Mouse (Mus musculus): ENCODE data around the gene Cdc42se1.

The Cdc42se1 gene

GRCm38 (mm10) chr3:95223041-95223440 lies 5.5 kb upstream of the Cdc42se1 start:
- no peak for DNase-seq (ENCODE audit: low spot score in 2 of 2)

- no peak for DNase-seq (ENCODE audit: low spot score in 2 of 2)
Observed at GRCm38 (mm10) chr3:95224295-95224694, 4.2 kb upstream of the Cdc42se1 start.

GRCm38 (mm10) chr3:95227214-95227613 lies 1.3 kb upstream of the Cdc42se1 start:
- DNase-seq (ENCODE audit: low spot score in 2 of 2): no peak

- peak; percentile 52 to 63 for DNase-seq (ENCODE audit: low spot score in 2 of 2)
Observed at GRCm38 (mm10) chr3:95228894-95229780, 605 bp downstream of the Cdc42se1 start.

GRCm38 (mm10) chr3:95229781-95230494 lies 1.4 kb downstream of the Cdc42se1 start:
- peak in 1 of 2 experiments; percentile 18 for DNase-seq (ENCODE audit: low spot score in 2 of 2)

- no peak for DNase-seq (ENCODE audit: low spot score in 2 of 2)
Observed at GRCm38 (mm10) chr3:95230495-95231297, 2.2 kb downstream of the Cdc42se1 start.

- no peak for DNase-seq (ENCODE audit: low spot score in 2 of 2)
Observed at GRCm38 (mm10) chr3:95231298-95232221, 3.0 kb downstream of the Cdc42se1 start, which contains the start of gene Mllt11. Gene Mllt11 (minus strand): TSS chr3:95232171.

DNA sequence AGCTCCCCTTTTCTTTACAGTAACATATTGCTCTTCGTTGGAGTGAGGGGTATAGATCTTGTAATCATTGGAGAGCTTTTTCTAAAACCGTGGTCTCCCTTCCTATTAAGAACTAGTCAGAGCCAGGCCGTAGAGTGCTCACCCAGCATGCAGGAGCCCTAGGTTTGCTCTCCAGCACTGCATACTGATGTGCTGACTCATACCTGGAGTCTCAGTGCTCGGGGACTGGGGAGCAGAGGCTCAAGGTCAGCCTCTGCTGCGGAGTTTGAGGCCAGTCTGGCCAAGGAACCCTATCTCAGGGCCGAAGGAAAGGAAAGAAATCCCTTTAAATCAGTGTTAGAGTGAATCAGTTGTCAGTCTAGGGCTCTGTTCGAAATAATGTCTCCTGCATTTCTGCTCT lies 4.2 kb downstream of the Cdc42se1 start:
- DNase-seq (ENCODE audit: low spot score in 2 of 2): no peak

DNA sequence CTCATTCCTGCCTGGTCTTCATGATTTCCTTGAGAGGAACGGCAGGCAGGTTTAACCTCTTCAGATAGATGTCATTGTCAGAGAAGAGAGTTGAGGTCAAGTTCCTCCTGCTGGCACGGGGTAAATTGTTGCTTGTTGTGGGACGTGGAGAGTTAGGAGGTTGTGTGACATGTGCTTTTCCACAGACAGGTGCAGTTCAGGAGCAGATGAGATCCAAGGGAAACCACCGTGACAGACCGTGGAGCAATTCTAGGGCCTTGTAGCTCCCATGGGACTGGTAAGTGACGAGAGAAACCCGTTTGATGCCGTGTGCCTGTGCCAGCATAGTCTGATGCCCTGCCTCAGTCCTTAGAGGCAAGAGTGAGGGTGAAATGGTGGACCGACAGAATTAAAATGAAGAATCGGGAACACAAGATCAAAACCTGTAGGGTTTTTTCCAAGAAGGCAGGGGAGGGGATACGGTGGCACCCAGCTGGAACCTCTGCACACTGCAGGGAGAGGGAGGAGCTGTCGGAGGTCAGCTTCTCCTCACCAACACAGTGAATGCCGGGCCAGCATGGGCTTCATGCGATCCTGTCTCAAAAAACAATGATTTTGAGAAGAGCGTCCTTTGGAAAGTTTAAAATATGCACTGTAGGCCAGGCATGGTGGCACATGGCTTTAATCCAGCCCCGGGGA lies 4.9 kb downstream of the Cdc42se1 start:
- no peak for DNase-seq (ENCODE audit: low spot score in 2 of 2)

GRCm38 (mm10) chr3:95235386-95236301 lies 7.1 kb downstream of the Cdc42se1 start:
- DNase-seq (ENCODE audit: low spot score in 2 of 2): no peak

DNA sequence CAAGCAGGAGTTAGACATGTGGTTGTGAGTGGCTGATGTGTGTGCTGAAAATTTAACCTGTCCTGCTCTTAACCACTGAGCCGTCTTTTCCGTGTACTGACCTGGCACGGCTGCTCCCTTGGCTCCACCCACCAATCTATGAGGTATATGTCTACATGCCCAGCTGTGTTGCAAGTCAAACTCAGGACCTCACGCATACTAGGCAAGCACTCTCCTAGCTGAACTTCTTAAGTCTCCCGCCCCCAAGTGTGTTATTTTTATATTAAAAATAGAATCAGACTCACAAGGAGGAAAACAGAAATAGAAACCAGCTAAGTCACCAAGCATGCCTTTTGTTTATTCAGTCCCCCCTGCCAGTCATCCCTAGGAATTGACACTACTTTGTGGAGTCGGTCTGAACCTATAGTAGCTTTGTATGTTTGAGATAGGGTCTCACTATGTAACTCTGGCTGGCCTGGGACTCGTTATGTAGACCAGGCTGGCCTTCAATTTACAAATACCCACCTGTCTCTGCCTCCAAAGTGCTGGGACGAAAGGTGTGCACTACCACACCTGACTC lies 9.1 kb downstream of the Cdc42se1 start:
- DNase-seq (ENCODE audit: low spot score in 2 of 2): no peak

DNA sequence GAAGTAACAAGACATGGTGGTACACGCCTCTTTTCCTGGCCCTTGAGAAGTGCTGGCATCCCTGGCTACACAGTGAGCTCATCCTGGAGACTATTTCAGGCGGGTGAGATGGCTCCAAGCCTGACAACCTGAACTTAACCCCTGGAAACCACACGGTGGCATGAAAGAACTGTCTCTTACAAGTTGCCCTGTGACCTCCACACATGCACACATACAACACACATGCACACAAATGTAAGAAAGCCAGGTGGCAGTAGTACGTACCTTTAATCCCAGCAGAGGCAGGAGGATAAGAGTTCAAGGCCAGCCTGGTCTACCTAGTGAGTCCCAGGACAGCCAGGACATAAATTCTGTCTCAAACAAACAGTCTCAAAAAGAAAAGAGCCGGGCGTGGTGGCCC lies 10.5 kb downstream of the Cdc42se1 start:
- DNase-seq (ENCODE audit: low spot score in 2 of 2): no peak

DNA sequence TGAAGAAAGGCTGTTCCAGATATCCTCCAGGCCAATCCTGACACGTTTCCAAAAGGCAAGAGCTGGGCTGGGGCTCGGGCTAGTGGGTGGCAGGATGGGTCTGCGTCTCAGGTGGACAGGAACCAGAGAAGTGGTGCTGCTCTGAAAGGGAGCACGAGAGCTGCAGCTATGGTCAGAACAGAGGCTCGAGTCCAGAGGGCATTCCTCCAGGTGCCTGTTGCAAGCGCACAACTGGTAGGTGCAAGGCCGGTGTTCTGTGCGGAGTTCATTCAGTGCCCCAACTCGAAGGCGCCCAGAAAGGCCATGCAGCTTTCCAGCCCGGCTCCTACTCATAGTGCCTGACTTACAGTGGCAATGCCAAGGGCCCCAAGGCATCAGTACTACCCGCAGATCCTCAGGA lies 11.4 kb downstream of the Cdc42se1 start:
- no peak for DNase-seq (ENCODE audit: low spot score in 2 of 2)

DNA sequence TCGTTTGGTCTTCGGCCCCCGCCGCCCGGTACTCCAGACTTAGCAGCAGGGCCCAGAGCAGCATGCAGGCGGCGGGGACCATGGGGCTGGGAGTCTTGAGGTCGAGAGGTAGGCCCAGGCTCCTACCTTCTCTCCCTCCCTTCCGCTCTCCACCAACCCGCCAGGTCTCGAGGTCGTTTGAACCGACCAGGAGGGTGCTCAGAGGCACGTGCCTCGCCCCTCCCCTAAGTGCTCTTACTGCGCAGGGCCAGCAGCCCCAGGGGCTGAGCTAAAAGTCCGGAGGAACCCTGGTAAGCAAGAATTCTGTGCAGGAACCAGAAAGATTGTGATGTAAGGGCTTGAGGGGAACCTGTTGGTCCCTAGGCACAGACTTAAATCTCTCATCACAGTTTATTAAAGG lies 12.4 kb downstream of the Cdc42se1 start:
- no peak for DNase-seq (ENCODE audit: low spot score in 2 of 2)

DNA sequence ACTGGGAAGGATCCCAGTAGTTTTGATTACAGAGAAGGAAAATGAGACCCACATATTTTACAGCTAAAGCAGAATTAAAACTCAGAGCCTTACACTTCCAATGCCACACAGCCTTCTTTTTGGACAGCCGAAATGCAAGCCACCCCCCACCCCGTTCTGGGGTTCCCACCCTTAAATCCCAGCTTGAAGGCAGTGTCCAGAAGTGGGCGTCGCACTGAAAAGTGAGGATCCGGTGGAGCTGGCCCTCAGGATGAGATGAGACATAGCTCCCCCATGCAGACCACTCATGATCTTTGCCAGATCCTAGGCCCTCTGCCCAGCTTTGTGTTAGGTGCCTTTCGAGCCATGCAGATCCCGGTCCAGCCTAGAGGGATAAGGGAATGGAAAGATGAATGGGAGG lies 13.0 kb downstream of the Cdc42se1 start, which contains the start of gene Gm128:
Gene Gm128, minus strand, starts transcription at position 101 of the 400 bp plus-strand sequence.
- no peak for DNase-seq (ENCODE audit: low spot score in 2 of 2)

- DNase-seq (ENCODE audit: low spot score in 2 of 2): no peak
Observed at GRCm38 (mm10) chr3:95243086-95243485, 14.6 kb downstream of the Cdc42se1 start.

GRCm38 (mm10) chr3:95246465-95247231 lies 18.1 kb downstream of the Cdc42se1 start:
- DNase-seq (ENCODE audit: low spot score in 2 of 2): no peak

All from right cerebral cortex, postnatal 36 days (tissue).